Mouse (Mus musculus) cerebellum, adult 2 months (tissue): ENCODE results near the gene Fmo9.

Experiments
- CTCF ChIP-seq: fragments of 200-500 bp; IDR thresholded peaks from 2 replicates; pipeline ENCODE4 v1.5.1; 2011; ENCODE audit warnings: low read depth, mild to moderate bottlenecking, control low read depth, low read length, moderate library complexity, borderline replicate concordance; ENCODE audit not compliant: insufficient read depth
- POLR2A ChIP-seq: fragments of 200-500 bp; IDR thresholded peaks from 2 replicates; pipeline ENCODE4 v1.6.1; 2011; ENCODE audit warnings: low read length, control low read depth, borderline replicate concordance; ENCODE audit not compliant: insufficient read depth

DNA sequence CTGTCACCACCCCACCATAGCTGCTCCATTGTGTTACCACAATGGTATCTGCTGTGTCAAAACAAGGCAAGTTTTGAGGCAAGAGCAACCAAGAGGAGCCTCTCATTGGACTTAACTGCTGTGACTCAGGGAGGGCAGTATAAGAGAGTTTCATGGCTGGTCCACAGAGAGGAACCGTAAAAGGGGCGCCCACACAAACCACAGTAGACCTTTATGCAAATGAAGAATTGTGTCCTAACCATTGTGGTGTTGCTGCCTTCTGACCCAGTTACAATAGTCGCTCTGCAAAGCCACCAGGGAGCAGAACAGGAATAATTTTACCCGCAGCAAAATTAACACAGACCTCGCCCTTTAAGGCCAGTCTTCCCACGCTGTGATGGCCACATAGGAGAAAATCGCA, 29.2 kb upstream of the Fmo9 start:
- no peak for TF ChIP-seq POLR2A
- no peak for TF ChIP-seq CTCF
